Mouse (Mus musculus) megakaryocyte, embryonic 14.5 days (primary cell): ENCODE results near the gene Dhx30.

Experiments used
- FLI1 ChIP-seq: IDR thresholded peaks from 2 replicates; pipeline ENCODE4 v1.6.1; 2012; ENCODE audit warnings: low read length, inconsistent platforms, mixed read lengths
- GATA1 ChIP-seq: IDR thresholded peaks from 3 replicates; pipeline ENCODE4 v1.6.1; 2012; ENCODE audit warnings: mixed read lengths, low read length, inconsistent platforms, borderline replicate concordance

DNA sequence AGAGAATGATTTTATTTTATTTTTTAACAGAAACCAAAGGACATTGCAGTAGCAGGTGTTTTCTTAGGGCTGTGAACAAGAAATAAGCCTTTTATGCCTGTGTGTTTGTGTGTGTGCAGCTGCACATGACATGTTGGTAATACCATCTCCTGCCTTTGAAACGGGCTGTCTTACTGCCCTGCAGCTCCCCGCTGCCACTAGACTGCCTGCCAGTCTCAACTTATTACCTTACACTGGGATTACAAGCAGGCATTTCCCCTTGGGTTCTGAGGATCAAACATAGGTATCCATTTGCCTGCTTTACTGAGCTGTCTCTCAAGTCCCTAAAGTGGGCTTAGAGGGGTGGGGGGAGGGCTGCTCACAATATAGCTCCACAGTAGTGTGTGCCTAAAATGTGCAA is 56.9 kb downstream of the Dhx30 start:
- TF ChIP-seq GATA1, result no peak
- TF ChIP-seq FLI1, result no peak
